Mouse (Mus musculus) layer of hippocampus, adult 8-10 months (tissue): Measurements from ENCODE around the gene Bin2. TPM values are rescaled to one million over a fixed set of nuclear protein-coding genes. Genes with fewer than 3 reads are reported as not detected.

Source experiments
- DNase-seq, 2 experiments: peaks; one replicate each; pipeline ENCODE4 v3.0.0; 2022; ENCODE audit warnings: low spot score in 2 of 2
- total RNA-seq, 4 experiments: library from RNA; stranded (reverse); gene quantifications; 2 replicates each; pipeline ENCODE4 v1.2.4; 2022

Gene Bin2
- total RNA-seq, result 10 to 100 TPM in 2 of 4 experiments, 1 to 10 TPM in 2; 4.5 to 15.9 (median 9.7) TPM

DNA sequence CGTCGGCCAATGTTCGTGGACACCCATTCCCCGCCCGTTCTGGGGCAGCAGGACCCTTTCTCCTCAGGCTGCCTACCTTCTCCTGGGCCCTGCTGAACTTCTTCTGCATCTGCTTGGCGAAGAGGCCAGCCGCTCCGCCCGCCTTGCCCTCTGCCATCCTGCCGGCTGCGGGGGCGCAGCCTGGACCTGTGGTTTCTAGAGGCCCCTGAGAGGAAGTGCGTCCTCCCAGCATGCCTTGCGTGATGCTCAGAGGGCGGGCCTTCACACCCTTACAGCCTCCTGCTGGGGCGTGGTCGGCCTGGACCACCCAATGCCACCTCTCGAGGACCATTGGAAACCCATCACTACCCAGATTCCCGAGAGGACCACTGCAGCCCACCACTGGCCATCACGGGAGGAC lies at the start of gene Bin2:
TSS of gene Bin2 (minus strand) at position 217 of the 400 bp plus-strand sequence.
- peak in 1 of 2 experiments; percentile 12 for DNase-seq

DNA sequence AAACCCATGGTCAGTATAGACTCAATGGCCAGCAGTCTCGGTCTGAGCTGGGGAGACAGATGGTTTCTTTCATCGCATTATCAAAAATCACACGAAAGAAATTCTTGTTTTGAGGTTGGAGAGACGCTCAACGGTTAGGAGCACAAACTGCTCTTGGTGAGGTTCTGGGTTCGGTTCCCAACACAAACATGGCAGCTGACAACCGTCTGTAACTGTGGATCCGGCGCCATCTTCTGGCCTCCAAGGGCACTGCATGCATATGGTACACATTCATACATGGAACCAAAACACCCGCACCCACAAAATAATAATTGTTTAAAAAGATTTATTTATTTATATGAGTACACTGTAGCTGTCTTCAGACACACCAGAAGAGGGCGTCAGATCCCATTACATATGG lies 49.2 kb upstream of the Bin2 start:
- no peak for DNase-seq

GRCm38 (mm10) chr15:100717933-100718332 lies 48.6 kb upstream of the Bin2 start:
- DNase-seq, result no peak

GRCm38 (mm10) chr15:100715399-100715993 lies 46.1 kb upstream of the Bin2 start:
- no peak for DNase-seq

DNA sequence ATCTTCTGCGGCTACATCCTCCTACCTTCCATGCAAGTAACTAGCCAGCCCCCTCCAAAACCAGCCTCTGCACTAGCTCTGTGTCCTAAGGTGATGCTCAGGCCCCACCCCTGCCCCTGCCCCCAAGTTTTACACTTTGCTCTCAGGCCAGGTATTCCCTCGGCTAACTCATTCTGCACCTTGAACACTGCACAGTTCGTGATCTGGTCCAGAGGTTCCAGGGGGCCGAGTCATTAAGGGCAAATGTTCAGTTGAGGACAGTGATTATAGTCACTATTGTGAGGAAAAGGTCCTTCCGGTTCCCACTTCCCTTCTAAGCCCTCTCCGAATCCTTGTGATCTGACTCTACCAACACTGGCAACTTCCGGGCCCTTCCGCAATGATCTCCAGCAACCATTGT lies 45.1 kb upstream of the Bin2 start:
- no peak for DNase-seq

DNA sequence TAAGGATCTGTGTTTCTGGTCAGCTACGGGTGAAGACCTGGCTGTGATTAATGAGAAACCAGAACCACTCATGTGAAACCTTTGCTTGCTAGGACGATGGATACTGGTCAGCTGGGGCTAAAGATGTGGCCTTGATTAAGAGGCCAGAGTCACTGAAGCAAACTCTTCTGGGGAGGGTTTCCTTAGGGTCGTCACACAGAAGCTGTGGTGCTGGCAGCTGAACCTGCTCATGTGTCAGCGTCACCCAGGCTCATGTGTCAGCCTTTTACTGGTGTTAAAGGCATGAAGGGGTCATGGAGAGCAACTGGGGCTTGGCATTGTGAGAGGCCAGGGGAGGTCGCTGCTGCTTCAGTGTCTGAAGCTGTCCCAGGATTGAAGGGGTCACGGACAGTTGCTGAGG lies 41.5 kb upstream of the Bin2 start:
- DNase-seq, result no peak

GRCm38 (mm10) chr15:100708433-100709078 lies 39.2 kb upstream of the Bin2 start:
- DNase-seq, result no peak

- DNase-seq, result no peak
Observed at GRCm38 (mm10) chr15:100706226-100706625, 36.9 kb upstream of the Bin2 start.

DNA sequence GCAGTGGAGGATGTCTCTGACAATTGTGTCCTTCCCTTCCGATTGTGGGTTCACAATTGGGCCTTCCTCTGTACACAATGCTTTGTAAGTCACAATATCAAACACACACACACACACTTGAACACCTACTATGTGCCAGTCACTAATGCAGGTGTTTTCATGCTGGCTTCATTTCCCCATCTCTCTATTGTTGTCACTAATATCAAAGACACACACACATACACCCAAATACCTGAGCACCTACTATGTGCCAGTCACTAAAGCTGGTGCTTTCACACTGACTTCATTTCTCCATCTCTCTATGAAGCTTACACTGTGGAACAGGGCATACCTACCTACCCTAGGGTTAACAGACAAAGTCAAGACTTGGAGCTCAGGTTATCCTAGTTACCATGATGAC lies 36.0 kb upstream of the Bin2 start:
- DNase-seq, result no peak

- no peak for DNase-seq
Observed at GRCm38 (mm10) chr15:100703913-100704312, 34.6 kb upstream of the Bin2 start.

- DNase-seq, result no peak
Observed at GRCm38 (mm10) chr15:100701856-100702255, 32.5 kb upstream of the Bin2 start.

DNA sequence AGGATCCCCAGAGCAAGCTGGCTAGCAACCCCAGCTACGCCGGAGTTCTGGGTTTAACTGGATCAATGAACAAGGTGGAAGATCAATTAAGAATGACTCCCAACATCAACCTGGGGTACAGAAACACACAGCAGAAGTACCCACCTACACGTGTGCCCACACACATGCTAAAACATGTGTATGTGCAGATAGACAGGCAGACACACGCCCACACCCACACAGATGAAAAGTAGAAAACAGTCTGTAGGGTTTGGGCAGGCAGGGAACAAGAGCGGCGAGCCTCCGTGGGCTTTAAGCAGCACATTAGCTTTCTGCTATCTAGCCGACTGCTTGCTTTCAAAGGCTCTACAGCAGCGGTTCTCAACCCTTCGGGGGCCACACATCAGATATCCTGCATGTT lies 31.8 kb upstream of the Bin2 start:
- peak; percentile 18 to 34 for DNase-seq

DNA sequence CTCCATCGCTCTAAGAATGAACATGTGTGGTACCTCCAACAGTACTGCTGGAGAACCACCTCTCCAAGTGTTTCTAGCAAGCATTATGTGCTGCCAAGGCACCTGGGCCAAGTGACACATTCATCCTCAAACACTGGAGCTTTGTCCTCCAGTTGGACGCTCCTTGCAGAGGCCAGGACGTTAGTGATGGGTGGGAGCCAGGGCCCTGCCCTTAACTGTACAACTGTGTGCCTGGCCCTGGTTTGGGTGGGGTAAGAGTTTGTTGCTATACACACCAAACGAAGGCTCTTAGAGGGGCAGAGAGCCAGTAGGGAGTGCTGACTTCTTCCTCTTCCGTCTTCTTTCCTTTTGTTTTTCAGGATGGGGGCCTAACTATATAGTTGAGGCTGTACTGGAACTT lies 31.1 kb upstream of the Bin2 start:
- no peak for DNase-seq

DNA sequence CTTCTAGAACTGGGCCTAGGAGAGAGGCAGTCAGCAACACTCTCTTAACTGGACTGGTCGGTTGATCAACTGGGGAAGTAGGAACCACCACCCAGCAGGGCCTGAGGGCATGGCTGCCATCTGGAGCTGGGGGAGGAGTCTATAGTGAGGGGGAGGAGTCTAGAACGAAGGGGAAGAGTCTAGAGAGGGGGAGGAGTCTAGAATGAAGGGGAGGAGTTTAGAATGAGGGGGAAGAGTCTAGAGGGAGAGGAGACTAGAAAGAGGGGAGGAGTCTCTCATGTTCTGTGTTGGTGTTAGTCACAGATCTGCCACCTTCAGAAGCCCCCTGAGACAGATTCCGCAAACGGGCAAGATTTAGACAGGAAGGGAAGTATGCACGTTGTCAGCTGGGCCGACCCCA lies 30.0 kb upstream of the Bin2 start:
- no peak for DNase-seq

DNA sequence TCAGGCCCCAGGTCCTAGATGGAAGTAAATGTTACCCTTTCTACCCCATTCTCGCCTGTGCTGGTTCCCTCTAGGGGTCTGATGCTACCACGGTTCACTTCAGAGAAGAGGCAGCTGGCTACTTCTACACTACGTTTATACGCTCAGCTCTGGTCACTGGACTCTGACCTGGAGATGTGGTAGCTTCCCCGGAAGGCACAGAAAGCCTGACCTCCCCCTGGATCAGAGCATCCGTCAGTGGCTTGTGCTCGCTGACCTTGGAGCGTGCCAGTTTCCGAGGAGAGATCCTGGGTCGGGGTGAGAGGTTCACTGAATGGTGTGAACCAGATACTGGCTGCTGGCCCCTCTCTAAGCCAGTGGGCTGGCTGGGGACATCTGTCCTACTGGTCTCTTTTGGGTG lies 28.7 kb upstream of the Bin2 start:
- DNase-seq, result no peak

DNA sequence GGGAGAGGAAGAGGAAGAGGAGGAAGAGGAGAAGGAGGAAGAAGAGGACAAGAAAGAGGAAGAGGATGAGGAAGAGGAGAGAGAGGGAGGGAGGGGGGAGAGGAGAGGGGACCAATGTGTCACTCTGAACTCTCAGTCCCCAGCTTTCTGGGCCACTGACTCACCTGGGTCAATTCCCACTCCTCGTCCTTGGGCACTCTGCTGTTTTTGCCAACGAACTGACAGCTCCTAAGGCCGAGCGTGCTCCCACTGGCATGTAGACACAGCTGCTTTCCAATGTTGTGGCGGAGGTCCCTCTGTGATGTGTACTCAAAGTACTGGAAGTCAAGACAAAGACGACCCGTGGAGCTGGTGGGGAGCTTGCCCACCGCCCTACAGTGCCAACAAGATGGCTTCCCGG lies 25.1 kb upstream of the Bin2 start:
- DNase-seq, result no peak

- DNase-seq, result no peak
Observed at GRCm38 (mm10) chr15:100691990-100692389, 22.6 kb upstream of the Bin2 start.

DNA sequence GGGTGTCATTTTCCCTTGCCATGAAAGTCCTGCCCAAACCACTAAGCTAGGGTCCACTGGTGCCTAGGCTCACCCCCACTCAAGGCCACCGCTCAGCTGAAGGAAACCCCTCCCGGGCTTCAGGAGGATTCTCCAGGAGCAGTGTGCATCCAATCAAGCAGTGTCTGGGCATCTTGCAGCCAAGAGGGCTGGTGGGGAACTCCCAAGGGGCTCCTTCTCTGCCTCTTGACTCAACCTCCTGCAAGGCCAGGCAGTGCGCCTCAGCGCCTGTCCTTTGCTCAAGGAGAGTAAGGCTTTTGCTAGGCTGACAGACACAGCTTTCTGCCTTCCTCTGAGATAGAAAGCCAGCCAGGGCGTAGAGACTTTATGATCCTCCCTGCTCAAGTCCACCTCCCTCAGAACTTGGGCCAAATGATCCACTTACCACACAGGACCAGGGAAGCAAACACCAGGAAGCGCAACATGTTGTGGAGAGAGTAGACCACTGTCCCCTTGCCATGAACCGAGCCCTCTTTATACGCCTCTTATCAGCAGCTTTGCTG lies 18.1 kb upstream of the Bin2 start, which contains the start of gene Cela1:
TSS of gene Cela1 (minus strand) at position 492 of the 542 bp plus-strand sequence.
- DNase-seq, result no peak

- DNase-seq, result no peak
Observed at GRCm38 (mm10) chr15:100686989-100687388, 17.6 kb upstream of the Bin2 start.

GRCm38 (mm10) chr15:100686434-100686833 lies 17.1 kb upstream of the Bin2 start:
- DNase-seq, result no peak

DNA sequence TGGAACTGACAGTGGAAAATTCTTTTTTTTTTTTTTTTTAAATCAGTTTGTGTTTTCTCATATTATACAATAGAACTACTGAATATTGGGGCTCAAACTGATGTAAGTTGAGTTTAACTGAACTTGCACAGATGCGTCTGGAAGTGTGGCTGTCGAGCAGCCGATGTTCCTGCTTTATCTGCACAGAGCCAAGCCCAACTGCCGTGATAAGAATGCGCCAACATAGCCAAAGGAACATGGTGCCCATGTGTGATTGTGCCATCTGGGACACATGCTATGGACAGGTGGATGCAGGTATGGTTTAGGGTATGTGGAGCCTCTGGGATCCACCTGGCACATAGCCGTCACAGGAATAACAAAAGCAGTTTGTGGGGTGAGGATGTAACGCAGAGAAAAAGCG lies 16.5 kb upstream of the Bin2 start:
- no peak for DNase-seq

- no peak for DNase-seq
Observed at GRCm38 (mm10) chr15:100685255-100685654, 15.9 kb upstream of the Bin2 start.

DNA sequence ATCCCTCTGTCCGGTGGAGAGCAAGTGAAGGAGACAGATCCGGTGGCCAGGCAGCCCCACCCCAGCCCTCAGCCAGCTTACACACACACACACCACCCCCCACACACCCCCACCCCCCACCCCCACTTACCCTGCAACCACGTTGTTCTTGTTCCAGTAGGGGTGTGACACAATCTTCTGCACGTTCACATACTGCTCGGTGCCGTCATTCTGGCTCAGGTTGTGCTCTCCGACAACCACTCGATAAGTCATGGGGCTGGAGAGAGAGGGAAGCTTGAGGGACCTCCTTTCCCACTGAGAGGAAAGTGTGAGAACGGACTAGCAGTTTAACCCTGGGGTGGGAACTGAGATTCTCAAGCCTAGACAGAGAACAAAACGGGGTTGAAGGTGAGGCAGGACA lies 15.1 kb upstream of the Bin2 start:
- DNase-seq, result no peak
